8 mouse cellular contexts compared by ENCODE assay signal in the genomic region with DNA sequence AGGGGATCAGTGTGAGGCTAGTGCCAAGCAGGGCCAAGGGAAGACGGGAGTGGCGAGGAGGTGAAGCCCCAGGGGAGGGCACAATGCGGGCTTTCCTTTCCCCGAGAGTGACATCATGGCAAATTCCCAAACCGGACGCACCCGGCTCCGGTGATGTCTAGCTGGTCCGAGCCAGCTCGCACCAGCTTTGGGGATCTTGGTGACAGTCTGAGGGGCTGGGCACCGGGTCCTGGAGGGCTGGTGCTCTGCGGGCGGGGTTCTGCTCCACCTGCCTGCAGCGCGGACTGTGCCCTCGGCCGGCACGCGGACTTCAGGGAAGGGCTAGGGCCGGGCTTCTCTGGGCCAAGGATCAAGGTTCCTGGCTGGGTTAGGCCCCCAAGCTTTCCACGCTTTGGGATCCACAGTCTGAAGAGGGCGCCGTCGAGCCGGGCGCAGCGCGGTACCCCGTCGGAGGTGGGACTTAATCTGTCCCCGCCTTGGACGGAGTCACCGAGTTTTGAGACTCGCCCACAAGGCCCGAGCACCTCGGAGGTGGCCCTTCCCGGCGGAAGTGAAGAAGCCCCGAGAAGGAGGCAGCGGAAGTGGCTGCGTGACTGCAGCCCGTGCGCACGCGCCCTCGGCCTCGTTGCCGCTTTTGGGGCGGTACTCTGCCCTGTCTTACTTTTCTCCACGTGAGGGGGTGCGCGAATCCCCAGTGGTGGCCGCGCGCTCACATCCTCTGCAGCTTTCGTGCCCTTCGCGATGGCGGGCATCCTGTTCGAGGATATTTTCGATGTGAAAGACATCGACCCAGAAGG. TPM values are rescaled to one million over a fixed set of nuclear protein-coding genes. Genes with fewer than 3 reads are reported as not detected.
A peak's percentile ranks its signal among the peaks of the same experiment; 100 is the strongest.
DNase-seq lines count a peak whose midpoint lies in the region; ATAC-seq lines count a peak whose summit lies in the region.

A gene (plus strand): TSS at position 485 of the 797 bp plus-strand sequence.
A gene (minus strand): TSS at position 566 of the 797 bp plus-strand sequence.

- peak within 1 kb of the TSS; percentile 64 for H3K4me3 ChIP-seq in forebrain, embryonic 14.5 days (ENCODE audit: low read depth, low read length)
- peak within 1 kb of the TSS; percentile 55 for H3K4me3 ChIP-seq in neural tube, embryonic 15.5 days (replicated peaks)

- H3K27me3 ChIP-seq in forebrain, embryonic 14.5 days (replicated peaks; ENCODE audit: control insufficient read depth, insufficient read depth, low read length), result no peaks in the 10 kb centered on the region
- no peaks in the 10 kb centered on the region for H3K27me3 ChIP-seq in neural tube, embryonic 15.5 days (replicated peaks)

- intact Hi-C loops in heart, postnatal 14 days (cut with DNase I), result loop anchor here (10.0 kb wide), 1 partner anchor 977 kb away; a partner anchor contains a TSS

- ATAC-seq in forebrain, embryonic 14.5 days, result peak; percentile 84
- ATAC-seq in neural tube, embryonic 15.5 days (ENCODE audit: low FRiP score), result peak; percentile 87

- H3K4me2 ChIP-seq in forebrain, embryonic 14.5 days (ENCODE audit: low read length), result peak within 1 kb of the TSS; percentile 76
- peak within 1 kb of the TSS; percentile 95 for H3K4me2 ChIP-seq in neural tube, embryonic 15.5 days

- H3K9ac ChIP-seq in forebrain, embryonic 14.5 days (ENCODE audit: low read length), result peak within 1 kb of the TSS; percentile 81
- H3K9ac ChIP-seq in neural tube, embryonic 15.5 days (replicated peaks), result peak within 1 kb of the TSS; percentile 63

- DNase-seq in ES-CJ7 (ENCODE audit: low read depth, low spot score), result peak; percentile 98
- peak; percentile 96 for DNase-seq in cerebellum, adult 11 months
- peak; percentile 97 for DNase-seq in forebrain, embryonic 14.5 days (ENCODE audit: low spot score)
- DNase-seq in heart, postnatal 14 days, result peak; percentile 96 to 98
- peak; percentile 97 for DNase-seq in layer of hippocampus, adult 11-12 months (ENCODE audit: low spot score)
- DNase-seq in lung, adult 18-20 months, result peak; percentile 98 to 99
- DNase-seq in testis, postnatal 14 days (ENCODE audit: low spot score), result peak; percentile 95

- H3K27ac ChIP-seq in forebrain, embryonic 14.5 days (ENCODE audit: low read depth, low read length), result peak within 1 kb of the TSS; percentile 87
- peak within 1 kb of the TSS; percentile 94 for H3K27ac ChIP-seq in neural tube, embryonic 15.5 days (replicated peaks)

- H3K36me3 ChIP-seq in forebrain, embryonic 14.5 days (ENCODE audit: control insufficient read depth, insufficient read depth, low read length), result peaks cover 29% of the 10 kb centered on the region
- H3K36me3 ChIP-seq in neural tube, embryonic 15.5 days, result peaks cover 26% of the 10 kb centered on the region

- no peaks in the 10 kb centered on the region for H3K9me3 ChIP-seq in forebrain, embryonic 14.5 days (replicated peaks; ENCODE audit: control insufficient read depth, low read length)
- H3K9me3 ChIP-seq in neural tube, embryonic 15.5 days (replicated peaks), result no peaks in the 10 kb centered on the region

- H3K4me1 ChIP-seq in forebrain, embryonic 14.5 days (ENCODE audit: control insufficient read depth, insufficient read depth, low read length), result peaks cover 29% of the 10 kb centered on the region
- peaks cover 50% of the 10 kb centered on the region for H3K4me1 ChIP-seq in neural tube, embryonic 15.5 days

- under 1% methylated on average over 62 of the region's 62 CpGs for WGBS in forebrain, embryonic 14.5 days
- under 1% methylated on average over 62 of the region's 62 CpGs for WGBS in neural tube, embryonic 15.5 days

RNA-seq across cellular contexts. Expression of the first gene that starts in this region (rescaled TPM):
- 112 and 126 TPM in 2 replicates for polyA plus RNA-seq in forebrain, embryonic 14.5 days (2014; fragmentation: Nextera tagmentation; extraction: Ambion mirVana)
- total RNA-seq in heart, postnatal 14 days (2021), result 10 to 100 TPM; 10.2 TPM
- 90.9 and 95.4 TPM in 2 replicates for polyA plus RNA-seq in neural tube, embryonic 15.5 days (2015; fragmentation: Nextera tagmentation; extraction: Ambion mirVana)

RNA-seq across cellular contexts. Expression of the second gene that starts in this region (rescaled TPM):
- polyA plus RNA-seq in forebrain, embryonic 14.5 days (2014; fragmentation: Nextera tagmentation; extraction: Ambion mirVana), result 11.9 and 15.2 TPM in 2 replicates
- total RNA-seq in heart, postnatal 14 days (2021), result 1 to 10 TPM; 2.2 to 2.4 TPM
- 27.4 and 34.6 TPM in 2 replicates for polyA plus RNA-seq in neural tube, embryonic 15.5 days (2015; fragmentation: Nextera tagmentation; extraction: Ambion mirVana)

Comparison
In these comparisons a context has a peak if more than half of its experiments do, and no peak if none do; other contexts are left out.
1. Peak in every context shown above with its lines: DNase-seq, ATAC-seq, H3K4me3 ChIP-seq and H3K27ac ChIP-seq.